Mouse (Mus musculus) liver, embryonic 15.5 days (tissue): ENCODE measurements around the gene Tagap. TPM values are rescaled to one million over a fixed set of nuclear protein-coding genes. Genes with fewer than 3 reads are reported as not detected.
A peak's percentile ranks its signal among the peaks of the same experiment; 100 is the strongest.

ENCODE experiments used
- ATAC-seq: fragments of 200-750 bp; cut with Nextera tagmentation; 2 replicates; pipeline ENCODE4 v1.8.0; 2017; ENCODE audit warnings: moderate number of reproducible peaks, mild to moderate bottlenecking, moderate library complexity; ENCODE audit not compliant: insufficient read depth
- H3K27ac ChIP-seq: fragments of 300-500 bp; sonication (generic); replicated peaks from 2 replicates; pipeline ENCODE4 v1.5.1; 2015; ENCODE audit warnings: mild to moderate bottlenecking, inconsistent platforms
- H3K27me3 ChIP-seq: fragments of 300-500 bp; sonication (generic); 2 replicates; pipeline ENCODE4 v1.6.1; 2015; ENCODE audit warnings: mild to moderate bottlenecking, inconsistent platforms
- H3K36me3 ChIP-seq: fragments of 300-500 bp; sonication (generic); replicated peaks from 2 replicates; pipeline ENCODE4 v1.6.1; 2015; ENCODE audit warnings: moderate library complexity, mild to moderate bottlenecking, inconsistent platforms
- H3K4me1 ChIP-seq: fragments of 300-500 bp; sonication (generic); replicated peaks from 2 replicates; pipeline ENCODE4 v1.6.1; 2015; ENCODE audit warnings: inconsistent platforms
- H3K4me2 ChIP-seq: fragments of 300-500 bp; sonication (generic); 2 replicates; pipeline ENCODE4 v1.6.1; 2015; ENCODE audit warnings: moderate library complexity, mild to moderate bottlenecking, inconsistent platforms
- H3K4me3 ChIP-seq: fragments of 300-500 bp; sonication (generic); replicated peaks from 2 replicates; pipeline ENCODE4 v1.5.1; 2015; ENCODE audit warnings: mild to moderate bottlenecking, inconsistent platforms
- H3K9ac ChIP-seq: fragments of 300-500 bp; sonication (generic); 2 replicates; pipeline ENCODE4 v1.6.1; 2015; ENCODE audit warnings: moderate library complexity, mild to moderate bottlenecking, inconsistent platforms
- H3K9me3 ChIP-seq: fragments of 300-500 bp; sonication (generic); replicated peaks from 2 replicates; pipeline ENCODE4 v1.6.1; 2016; ENCODE audit warnings: inconsistent platforms
- WGBS: fragments of 180-500 bp; shearing (Covaris S2); methylation state at CpG from one replicate; pipeline ENCODE4 v1.1.7; 2015; ENCODE audit warnings: mixed read lengths; ENCODE audit not compliant: insufficient replicate concordance; 5-methylcytosine and 5-hydroxymethylcytosine counted together
- polyA plus RNA-seq: library from polyadenylated mRNA; unstranded; fragments of >200 nt; fragmentation: Nextera tagmentation; extraction: Ambion mirVana; gene quantifications from 2 replicates; pipeline ENCODE4 v1.2.1, GENCODE M21; 2015

The Tagap gene
- polyA plus RNA-seq, 1 experiment from 2014 or later, result 2.2 TPM

GRCm38 (mm10) chr17:7915791-7916190 is 10.0 kb upstream of the Tagap start:
- 60% methylated on average over 9 of the region's 9 CpGs for WGBS

GRCm38 (mm10) chr17:7916782-7917574 is 8.8 kb upstream of the Tagap start:
- no peaks in the 10 kb centered on the region for H3K4me1 ChIP-seq
- no peak overlapping the region for H3K9ac ChIP-seq
- H3K27me3 ChIP-seq, result no peaks in the 10 kb centered on the region; the same call in 1 of the 2 replicates
- H3K36me3 ChIP-seq, result no peaks in the 10 kb centered on the region
- H3K9me3 ChIP-seq, result no peaks in the 10 kb centered on the region
- no peak overlapping the region for H3K4me3 ChIP-seq
- 43% methylated on average over 12 of the region's 12 CpGs for WGBS
- H3K27ac ChIP-seq, result peak overlapping the region; percentile 61
- H3K4me2 ChIP-seq, result no peak overlapping the region
- no peak for ATAC-seq

More at GRCm38 (mm10) chr17:7915791-7916190, 10.0 kb upstream of the Tagap start:
- Histone ChIP-seq H3K9me3 (no peaks in the 10 kb centered on the region), H3K4me1 (no peaks in the 10 kb centered on the region), H3K9ac (no peak overlapping the region), H3K27me3 (peaks cover 3% of the 10 kb centered on the region; the same call in 1 of the 2 replicates), H3K36me3 (no peaks in the 10 kb centered on the region), H3K4me3 (no peak overlapping the region), H3K4me2 (no peak overlapping the region), H3K27ac (no peak overlapping the region)
- no peak for ATAC-seq

GRCm38 (mm10) chr17:7918355-7918754 is 7.4 kb upstream of the Tagap start:
- WGBS, result 58% methylated on average over 2 of the region's 2 CpGs
- Histone ChIP-seq H3K4me2 (no peak overlapping the region), H3K36me3 (no peaks in the 10 kb centered on the region), H3K9ac (no peak overlapping the region), H3K4me3 (no peak overlapping the region), H3K4me1 (0 out of 2 replicates have a peak, but pooled peaks cover 4% of the 10 kb centered on the region), H3K9me3 (no peaks in the 10 kb centered on the region), H3K27ac (no peak overlapping the region), H3K27me3 (no peaks in the 10 kb centered on the region; the same call in 1 of the 2 replicates)
- ATAC-seq, result no peak

DNA sequence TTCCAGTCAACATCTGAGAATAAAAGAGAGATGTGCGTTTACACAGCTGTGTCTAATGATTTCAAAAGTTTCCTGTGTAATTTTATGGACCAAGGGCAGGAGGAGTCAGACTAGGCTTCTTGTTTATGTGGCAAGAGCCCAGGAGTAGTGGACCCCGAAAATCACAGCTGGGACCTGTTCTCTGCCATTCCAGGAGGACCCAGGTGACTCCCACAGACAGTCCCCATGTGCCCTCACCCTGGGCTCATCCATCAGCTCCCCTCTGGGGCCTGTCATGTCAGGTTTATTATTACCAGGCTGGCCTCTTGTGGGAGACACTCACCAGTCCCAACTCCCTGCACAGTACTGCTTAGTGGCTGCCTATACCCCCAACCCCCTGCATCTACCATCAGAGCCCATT is 6.6 kb upstream of the Tagap start:
- Histone ChIP-seq H3K36me3 (no peaks in the 10 kb centered on the region), H3K27me3 (no peaks in the 10 kb centered on the region), H3K9me3 (no peaks in the 10 kb centered on the region), H3K27ac (no peak overlapping the region), H3K4me2 (no peak overlapping the region), H3K4me3 (no peak overlapping the region), H3K4me1 (0 out of 2 replicates have a peak, but pooled peaks cover 4% of the 10 kb centered on the region), H3K9ac (no peak overlapping the region)
- WGBS, result 37% methylated on average over 2 of the region's 2 CpGs
- ATAC-seq, result no peak

- WGBS, result 56% methylated on average over 5 of the region's 5 CpGs
- no peak overlapping the region for H3K9ac ChIP-seq
- no peak overlapping the region for H3K27ac ChIP-seq
- H3K27me3 ChIP-seq, result no peaks in the 10 kb centered on the region
- no peaks in the 10 kb centered on the region for H3K9me3 ChIP-seq
- no peak overlapping the region for H3K4me2 ChIP-seq
- H3K4me3 ChIP-seq, result no peak overlapping the region
- 0 out of 2 replicates have a peak, but pooled peaks cover 4% of the 10 kb centered on the region for H3K4me1 ChIP-seq
- no peaks in the 10 kb centered on the region for H3K36me3 ChIP-seq
- no peak for ATAC-seq
Observed at GRCm38 (mm10) chr17:7922564-7922963, 3.2 kb upstream of the Tagap start.

DNA sequence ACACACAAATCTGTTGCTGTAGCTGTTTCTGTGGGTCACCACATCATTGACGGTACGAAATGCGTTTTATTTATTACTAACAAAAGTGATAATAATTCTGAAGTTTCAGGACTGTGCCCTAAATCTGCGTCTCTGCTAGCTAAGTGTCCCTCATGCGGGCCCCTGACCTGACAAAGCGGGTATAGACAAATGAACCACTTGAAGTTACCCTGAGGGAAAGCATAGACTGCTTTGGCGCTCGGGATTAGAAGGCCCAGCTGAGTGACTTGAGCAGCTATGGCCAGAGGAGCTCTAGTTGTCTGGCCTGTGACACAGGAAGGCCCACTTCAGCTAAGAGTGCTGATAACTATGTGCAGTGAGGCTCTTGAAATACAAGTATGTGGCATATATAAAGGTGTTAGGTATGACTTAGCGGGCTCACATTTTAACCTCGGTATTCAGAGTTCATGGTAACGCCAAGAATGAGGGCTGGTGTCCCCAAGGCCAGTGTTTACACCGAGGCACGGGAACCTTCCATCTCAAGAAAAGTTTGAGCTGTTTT is 1.5 kb upstream of the Tagap start:
- H3K4me3 ChIP-seq, result no peak overlapping the region
- H3K4me1 ChIP-seq, result 0 out of 2 replicates have a peak, but pooled peaks cover 4% of the 10 kb centered on the region
- no peak overlapping the region for H3K27ac ChIP-seq
- H3K4me2 ChIP-seq, result no peak overlapping the region
- no peaks in the 10 kb centered on the region for H3K36me3 ChIP-seq
- H3K27me3 ChIP-seq, result no peaks in the 10 kb centered on the region
- 73% methylated on average over 13 of the region's 13 CpGs for WGBS
- H3K9me3 ChIP-seq, result no peaks in the 10 kb centered on the region
- H3K9ac ChIP-seq, result no peak overlapping the region
- ATAC-seq, result no peak

DNA sequence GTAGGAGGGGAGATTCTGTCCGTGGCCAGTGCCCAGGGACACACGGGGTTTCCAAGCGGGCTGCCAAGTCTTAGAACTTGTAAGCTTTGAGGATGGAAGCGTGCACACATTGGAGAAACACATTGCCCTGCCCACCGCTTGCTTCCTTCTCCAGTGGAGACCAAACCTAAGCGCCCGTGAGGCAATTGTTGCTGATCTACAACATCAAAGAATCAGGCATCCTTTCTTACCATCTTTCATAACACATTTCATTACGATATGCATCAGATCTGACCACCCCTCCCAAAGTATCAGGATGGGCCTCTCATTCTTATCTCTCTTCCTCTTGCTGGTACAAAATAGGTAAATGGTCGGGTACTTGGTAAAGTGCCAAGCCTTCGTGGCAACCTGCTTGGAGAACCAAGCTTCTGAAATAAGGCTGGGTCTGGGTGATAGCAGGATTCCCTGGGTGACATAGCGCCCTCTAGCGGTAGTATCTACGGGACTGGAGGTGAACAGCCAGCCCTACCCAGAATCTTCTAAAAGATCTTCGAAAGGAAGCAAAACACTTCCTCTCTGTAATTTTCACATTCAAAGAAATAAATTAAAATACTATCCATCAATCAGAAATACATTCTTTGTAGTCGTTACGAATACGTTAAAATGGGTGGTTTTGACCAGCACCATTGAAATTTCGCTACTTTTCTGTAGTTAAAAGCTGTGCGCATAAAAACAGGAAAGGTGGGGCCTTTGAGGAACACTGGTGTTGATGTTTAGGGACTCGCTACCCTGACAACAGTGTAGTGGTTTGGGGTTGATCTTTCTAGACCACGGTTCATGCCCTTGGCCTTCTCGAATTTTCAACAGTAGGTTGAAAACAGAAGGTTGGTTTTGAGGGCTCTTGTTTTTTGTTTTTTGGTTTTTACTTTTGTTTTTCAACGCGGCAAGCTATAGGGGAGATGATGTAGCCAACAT is 2.1 kb downstream of the Tagap start:
- Histone ChIP-seq H3K4me2 (peak overlapping the region; percentile 1; the same call in 1 of the 2 replicates), H3K4me3 (0 out of 2 replicates have a peak overlapping the region, but pooled peaks have one; percentile 7), H3K27me3 (no peaks in the 10 kb centered on the region)

GRCm38 (mm10) chr17:7928662-7929061 is 2.9 kb downstream of the Tagap start:
- Histone ChIP-seq H3K9ac (no peak overlapping the region), H3K27ac (no peak overlapping the region), H3K27me3 (no peaks in the 10 kb centered on the region), H3K4me2 (no peak overlapping the region), H3K4me1 (no peaks in the 10 kb centered on the region), H3K36me3 (no peaks in the 10 kb centered on the region), H3K9me3 (no peaks in the 10 kb centered on the region), H3K4me3 (no peak overlapping the region)
- ATAC-seq, result no peak
- WGBS, result 75% methylated on average over 6 of the region's 6 CpGs

More for the DNA sequence above, 2.1 kb downstream of the Tagap start:
- WGBS, result 54% methylated on average over 24 of the region's 24 CpGs
- Histone ChIP-seq H3K9me3 (no peaks in the 10 kb centered on the region), H3K9ac (no peak overlapping the region), H3K27ac (no peak overlapping the region), H3K36me3 (no peaks in the 10 kb centered on the region), H3K4me1 (0 out of 2 replicates have a peak, but pooled peaks cover 2% of the 10 kb centered on the region)
- ATAC-seq, result no peak

DNA sequence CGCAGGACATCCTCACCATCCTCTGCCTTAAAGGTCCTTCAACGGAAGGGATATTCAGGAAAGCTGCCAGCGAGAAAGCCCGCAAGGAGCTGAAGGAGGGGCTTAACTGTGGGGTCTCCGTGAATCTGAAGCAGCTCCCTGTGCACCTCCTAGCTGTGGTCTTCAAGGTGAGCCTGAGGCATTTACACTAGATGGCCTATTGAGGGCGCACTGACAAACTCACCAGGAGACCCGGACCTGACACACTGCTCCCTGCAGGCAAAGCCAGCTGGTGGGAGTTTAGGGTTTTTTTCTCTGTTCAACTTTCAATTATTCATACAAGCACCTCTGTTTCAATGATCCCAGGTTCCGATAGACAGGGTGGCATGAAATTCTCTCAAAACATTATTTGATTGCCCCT is 3.5 kb downstream of the Tagap start:
- no peak overlapping the region for H3K9ac ChIP-seq
- H3K4me1 ChIP-seq, result no peaks in the 10 kb centered on the region
- ATAC-seq, result no peak
- no peaks in the 10 kb centered on the region for H3K27me3 ChIP-seq
- H3K4me3 ChIP-seq, result no peak overlapping the region
- 50% methylated on average over 8 of the region's 8 CpGs for WGBS
- no peak overlapping the region for H3K4me2 ChIP-seq
- H3K36me3 ChIP-seq, result no peaks in the 10 kb centered on the region
- no peak overlapping the region for H3K27ac ChIP-seq
- no peaks in the 10 kb centered on the region for H3K9me3 ChIP-seq

DNA sequence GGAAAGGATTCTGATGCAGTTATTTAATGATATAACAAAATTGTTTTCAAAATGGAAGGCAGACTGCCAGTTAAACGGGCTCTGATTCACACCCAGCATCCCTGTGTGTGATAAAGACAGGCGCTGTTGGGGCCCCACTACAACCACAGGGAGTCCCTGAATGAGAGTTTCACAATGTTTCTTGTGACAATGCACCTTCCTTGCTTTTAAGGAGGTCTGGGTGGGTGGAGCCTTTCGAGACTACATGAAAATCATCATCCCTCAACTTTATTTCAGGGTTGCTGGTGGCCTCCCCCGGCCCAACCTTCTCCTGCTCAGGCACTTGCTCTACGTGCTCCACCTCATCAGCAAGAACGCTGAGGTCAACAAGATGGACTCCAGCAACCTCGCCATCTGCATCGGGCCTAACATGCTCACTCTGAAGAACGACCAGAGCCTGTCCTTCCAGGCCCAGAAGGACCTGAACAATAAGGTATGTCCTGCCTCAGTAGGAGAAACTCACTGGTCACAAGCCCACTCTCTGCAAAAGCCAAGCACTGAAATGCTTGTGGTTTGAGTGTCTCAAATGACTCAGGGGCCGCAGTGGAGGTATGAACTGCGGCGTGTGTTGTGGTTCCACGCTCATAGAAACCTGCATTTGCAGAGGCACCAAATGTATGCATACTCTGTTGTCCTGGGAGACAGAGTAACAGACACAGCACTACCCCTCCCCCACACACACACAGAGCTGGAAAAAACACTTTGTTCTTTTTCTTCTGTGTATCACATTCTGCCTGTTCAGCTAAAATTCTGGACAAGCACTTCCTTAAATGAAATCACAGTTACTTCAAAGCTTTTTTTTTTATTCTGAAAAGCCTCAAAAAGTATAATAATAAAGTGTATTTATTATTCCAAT is 5.5 kb downstream of the Tagap start:
- Histone ChIP-seq H3K4me2 (no peak overlapping the region), H3K4me3 (no peak overlapping the region), H3K9me3 (no peaks in the 10 kb centered on the region), H3K4me1 (no peaks in the 10 kb centered on the region), H3K27ac (no peak overlapping the region), H3K27me3 (no peaks in the 10 kb centered on the region), H3K36me3 (no peaks in the 10 kb centered on the region), H3K9ac (no peak overlapping the region)
- 70% methylated on average over 13 of the region's 13 CpGs for WGBS
- no peak for ATAC-seq
